Mouse (Mus musculus) heart, adult 2 months (tissue): Measurements from ENCODE around the gene Gipc1. TPM values are rescaled to one million over a fixed set of nuclear protein-coding genes. Genes with fewer than 3 reads are reported as not detected.

Experiments used
- DNase-seq, 2 experiments: peaks; one replicate each; pipeline ENCODE4 v3.0.0; 2021
- H3K27ac ChIP-seq: fragments of 200-600 bp; 2 replicates; pipeline ENCODE4 v1.8.1; 2022
- H3K27me3 ChIP-seq: fragments of 200-500 bp; 2 replicates; pipeline ENCODE4 v1.6.1; 2012; ENCODE audit warnings: mild to moderate bottlenecking, low read length, inconsistent platforms, mixed read lengths; ENCODE audit not compliant: control insufficient read depth, insufficient read depth
- H3K36me3 ChIP-seq: fragments of 200-500 bp; 2 replicates; pipeline ENCODE4 v1.6.1; 2012; ENCODE audit warnings: low read length, inconsistent platforms; ENCODE audit not compliant: control insufficient read depth, insufficient read depth
- H3K4me1 ChIP-seq: fragments of 200-500 bp; 2 replicates; pipeline ENCODE4 v1.6.1; 2011; ENCODE audit warnings: low read length; ENCODE audit not compliant: control insufficient read depth, insufficient read depth
- H3K4me3 ChIP-seq: fragments of 200-600 bp; 2 replicates; pipeline ENCODE4 v1.8.1; 2022
- H3K79me2 ChIP-seq: fragments of 200-500 bp; replicated peaks from 2 replicates; pipeline ENCODE4 v1.6.1; 2012; ENCODE audit warnings: mild to moderate bottlenecking, inconsistent platforms, low read length, moderate library complexity, mixed read lengths; ENCODE audit not compliant: control insufficient read depth, insufficient read depth
- H3K9ac ChIP-seq: fragments of 200-500 bp; 2 replicates; pipeline ENCODE4 v1.6.1; 2012; ENCODE audit warnings: low read depth, mild to moderate bottlenecking, control low read depth, inconsistent platforms, low read length, mixed read lengths
- CTCF ChIP-seq: fragments of 200-600 bp; IDR thresholded peaks from 2 replicates; pipeline ENCODE4 v1.8.1; 2022; ENCODE audit warnings: antibody characterized with exemption, mild to moderate bottlenecking, moderate library complexity
- EP300 ChIP-seq: fragments of 200-500 bp; IDR thresholded peaks from 2 replicates; pipeline ENCODE4 v1.6.1; 2011; ENCODE audit warnings: low read depth, low read length, control low read depth; ENCODE audit not compliant: insufficient read depth
- POLR2A ChIP-seq: fragments of 200-500 bp; IDR thresholded peaks from 2 replicates; pipeline ENCODE4 v1.6.1; 2011; ENCODE audit warnings: mild to moderate bottlenecking, low read depth, low read length, control low read depth; ENCODE audit not compliant: insufficient read depth
- WGBS: fragments of 180-500 bp; shearing (Covaris S2); methylation state at CpG from one replicate; pipeline ENCODE4 v1.1.7; 2018; 5-methylcytosine and 5-hydroxymethylcytosine counted together
- intact Hi-C: fragments of 180-260 bp; cut with DNase I; formaldehyde crosslinking; loops from one replicate; pipeline ENCODE4 v1.15.1; 2025
- polyA plus RNA-seq: library from polyadenylated mRNA; depleted of rRNA; stranded (reverse); fragments of >200 nt; gene quantifications from 2 replicates; pipeline ENCODE4 v1.2.3, GENCODE M21; 2012
- total RNA-seq, 2 experiments: library from RNA; stranded (reverse); gene quantifications; 2 replicates each; pipeline ENCODE4 v1.2.3; 2021

Gene Gipc1
- total and polyA plus RNA-seq, 3 experiments = 23.8 to 27.7 (median 25.6) TPM

DNA sequence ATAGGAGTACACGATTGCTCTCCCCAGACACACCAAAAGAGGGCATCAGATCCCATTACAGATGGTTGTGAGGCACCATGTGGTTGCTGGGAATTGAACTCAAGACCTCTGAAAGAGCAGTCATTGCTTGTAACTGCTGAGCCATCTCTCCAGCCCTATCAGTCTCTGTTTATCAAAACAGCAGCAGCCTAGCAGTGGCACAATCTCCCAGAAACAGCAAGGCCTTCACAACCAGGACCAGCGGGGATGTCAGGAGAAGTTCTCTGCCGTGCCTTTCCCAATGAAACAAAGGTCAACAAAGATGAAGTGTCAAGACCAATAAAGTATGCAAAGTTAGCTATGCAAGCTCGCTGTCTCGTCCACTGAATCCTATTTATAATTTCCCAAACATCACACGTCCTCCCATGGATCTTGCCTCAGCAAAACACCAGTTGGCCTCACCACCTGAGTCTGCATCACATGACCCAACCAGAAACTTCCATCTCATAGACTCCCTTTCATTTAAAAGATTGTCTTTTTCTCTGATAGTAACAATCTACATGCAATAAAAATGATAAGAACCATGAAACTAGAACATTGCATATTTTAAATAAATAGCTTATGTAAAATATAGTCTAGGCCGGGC is 20.3 kb upstream of the Gipc1 start:
- no peak for DNase-seq
- Histone ChIP-seq H3K4me3 (no peak overlapping the region), H3K9ac (no peak overlapping the region), H3K27ac (no peak overlapping the region), H3K4me1 (no peaks in the 10 kb centered on the region), H3K36me3 (no peaks in the 10 kb centered on the region), H3K27me3 (no peaks in the 10 kb centered on the region), H3K79me2 (no peaks in the 10 kb centered on the region)
- intact Hi-C loops = no loop called here
- TF ChIP-seq CTCF = no peak
- no peak for TF ChIP-seq POLR2A
- no peak for TF ChIP-seq EP300
- 73% methylated on average over 7 of the region's 7 CpGs for WGBS

GRCm38 (mm10) chr8:83638856-83639255 is 13.6 kb upstream of the Gipc1 start:
- TF ChIP-seq CTCF (no peak), EP300 (no peak), POLR2A (no peak)
- WGBS = 64% methylated on average over 4 of the region's 4 CpGs
- intact Hi-C loops = no loop called here
- H3K4me1 ChIP-seq = no peaks in the 10 kb centered on the region
- H3K36me3 ChIP-seq = no peaks in the 10 kb centered on the region
- no peak overlapping the region for H3K4me3 ChIP-seq
- H3K27ac ChIP-seq = no peak overlapping the region
- H3K27me3 ChIP-seq = no peaks in the 10 kb centered on the region
- H3K9ac ChIP-seq = no peak overlapping the region
- H3K79me2 ChIP-seq = no peaks in the 10 kb centered on the region
- no peak for DNase-seq

- intact Hi-C loops = no loop called here
- 46% methylated on average over 5 of the region's 5 CpGs for WGBS
- TF ChIP-seq EP300 (no peak), CTCF (no peak), POLR2A (no peak)
Observed at GRCm38 (mm10) chr8:83639649-83640048, 12.8 kb upstream of the Gipc1 start.

GRCm38 (mm10) chr8:83647511-83647910 is 5.0 kb upstream of the Gipc1 start:
- Histone ChIP-seq H3K4me1 (peaks cover 4% of the 10 kb centered on the region; the same call in 1 of the 2 replicates), H3K4me3 (no peak overlapping the region), H3K27ac (no peak overlapping the region), H3K27me3 (no peaks in the 10 kb centered on the region), H3K79me2 (no peaks in the 10 kb centered on the region), H3K9ac (no peak overlapping the region), H3K36me3 (no peaks in the 10 kb centered on the region)
- WGBS = 95% methylated on average over 11 of the region's 11 CpGs
- no peak for DNase-seq
- TF ChIP-seq CTCF = no peak
- no peak for TF ChIP-seq EP300
- TF ChIP-seq POLR2A = no peak
- intact Hi-C loops = no loop called here

More at GRCm38 (mm10) chr8:83639649-83640048, 12.8 kb upstream of the Gipc1 start:
- Histone ChIP-seq H3K4me1 (no peaks in the 10 kb centered on the region), H3K36me3 (no peaks in the 10 kb centered on the region), H3K9ac (no peak overlapping the region), H3K4me3 (no peak overlapping the region), H3K27ac (no peak overlapping the region), H3K79me2 (no peaks in the 10 kb centered on the region), H3K27me3 (no peaks in the 10 kb centered on the region)
- no peak for DNase-seq

- Histone ChIP-seq H3K27ac (no peak overlapping the region), H3K79me2 (no peaks in the 10 kb centered on the region), H3K4me1 (peaks cover 4% of the 10 kb centered on the region; the same call in 1 of the 2 replicates), H3K27me3 (no peaks in the 10 kb centered on the region), H3K4me3 (no peak overlapping the region), H3K9ac (no peak overlapping the region), H3K36me3 (no peaks in the 10 kb centered on the region)
- TF ChIP-seq POLR2A = no peak
- no peak for TF ChIP-seq EP300
- no peak for TF ChIP-seq CTCF
- no peak for DNase-seq
- 96% methylated on average over 4 of the region's 4 CpGs for WGBS
- intact Hi-C loops = no loop called here
Observed at GRCm38 (mm10) chr8:83648031-83648430, 4.4 kb upstream of the Gipc1 start.

DNA sequence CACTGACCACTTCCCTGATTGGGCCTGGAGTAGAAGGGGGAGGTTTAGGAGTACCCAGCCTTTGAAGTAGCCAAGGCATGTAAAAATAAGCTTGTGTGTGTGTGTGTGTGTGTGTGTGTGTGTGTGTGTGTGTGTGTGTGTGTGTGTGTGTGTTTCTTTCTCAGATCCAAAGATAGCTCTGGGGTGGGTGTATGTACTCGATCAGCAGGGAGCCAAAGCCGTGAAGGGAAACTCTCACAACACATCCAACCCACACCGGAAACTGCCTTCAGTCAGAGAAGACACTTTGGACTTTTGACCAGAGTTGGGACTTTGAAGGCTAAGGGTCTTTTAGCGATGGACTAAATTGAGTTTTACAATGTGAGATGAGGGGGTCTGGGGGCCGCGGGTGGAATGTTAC is 2.8 kb upstream of the Gipc1 start:
- WGBS = 94% methylated on average over 6 of the region's 6 CpGs
- Histone ChIP-seq H3K27ac (no peak overlapping the region), H3K4me3 (no peak overlapping the region), H3K27me3 (no peaks in the 10 kb centered on the region), H3K36me3 (no peaks in the 10 kb centered on the region), H3K4me1 (peaks cover 8% of the 10 kb centered on the region), H3K79me2 (no peaks in the 10 kb centered on the region), H3K9ac (no peak overlapping the region)
- intact Hi-C loops = no loop called here
- DNase-seq = no peak
- TF ChIP-seq CTCF = no peak
